In the genomic region with DNA sequence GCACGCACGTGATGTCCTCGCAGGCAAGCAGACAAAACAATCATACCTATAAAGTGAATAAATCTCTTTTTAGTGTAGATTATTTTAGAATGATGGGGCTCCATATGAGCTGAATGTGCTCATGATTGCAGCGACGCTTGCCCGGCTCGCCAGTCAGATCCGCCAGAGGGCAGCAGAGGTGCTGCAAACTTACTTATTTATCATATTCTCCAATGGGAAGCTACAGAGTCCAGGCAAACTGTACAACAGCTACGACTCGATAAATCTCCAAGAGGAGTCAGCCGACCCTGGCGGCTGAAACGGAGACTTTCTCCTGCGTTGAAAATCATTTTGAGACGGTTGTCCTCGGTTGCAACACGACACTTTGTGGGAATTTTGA, we compare ENCODE assay signal across 7 mouse cellular contexts. TPM values are rescaled to one million over a fixed set of nuclear protein-coding genes. Genes with fewer than 3 reads are reported as not detected.
DNase-seq lines count a peak whose midpoint lies in the region; ATAC-seq lines count a peak whose summit lies in the region.

No protein-coding gene starts in this region.

- DNase-seq in adrenal gland, adult 18-20 months (ENCODE audit: low spot score in 2 of 2): peak; percentile 86 to 89
- peak; percentile 86 for DNase-seq in embryo, embryonic 11 days
- DNase-seq in gastrocnemius, postnatal 36 days: peak; percentile 79 to 80
- DNase-seq in left cerebral cortex, postnatal 25 days (ENCODE audit: low spot score in 2 of 2): peak; percentile 88 to 93
- DNase-seq in midbrain, embryonic 10.5 days (ENCODE audit: low spot score): peak; percentile 83
- peak; percentile 86 for DNase-seq in right cerebral cortex, postnatal 4 days

- peak overlapping the region; percentile 37; the same call in 1 of the 2 replicates for H3K9ac ChIP-seq in intestine, embryonic 15.5 days

- H3K4me1 ChIP-seq in intestine, embryonic 15.5 days (replicated peaks): peaks cover 3% of the 10 kb centered on the region
- H3K4me1 ChIP-seq in midbrain, embryonic 10.5 days: peaks cover 15% of the 10 kb centered on the region

- intact Hi-C loops in gastrocnemius, postnatal 36 days (cut with DNase I): loop anchor here (5.0 kb wide), 2 partner anchors 106 to 126 kb away; partner anchors contain the start of gene Uba6
- intact Hi-C loops in left cerebral cortex, postnatal 25 days (cut with DNase I): loop anchor here (5.0 kb wide), 1 partner anchor 41 kb away; no protein-coding TSS in a partner anchor

- no peaks in the 10 kb centered on the region for H3K9me3 ChIP-seq in intestine, embryonic 15.5 days
- no peaks in the 10 kb centered on the region for H3K9me3 ChIP-seq in midbrain, embryonic 10.5 days (replicated peaks)

- under 1% methylated on average over 17 of the region's 17 CpGs for WGBS in intestine, embryonic 15.5 days
- WGBS in midbrain, embryonic 10.5 days: 4% methylated on average over 17 of the region's 17 CpGs

- peak overlapping the region; percentile 71 for H3K4me3 ChIP-seq in intestine, embryonic 15.5 days (replicated peaks)
- H3K4me3 ChIP-seq in midbrain, embryonic 10.5 days: peak overlapping the region; percentile 89

- H3K36me3 ChIP-seq in intestine, embryonic 15.5 days: no peaks in the 10 kb centered on the region
- no peaks in the 10 kb centered on the region for H3K36me3 ChIP-seq in midbrain, embryonic 10.5 days

- peak overlapping the region; percentile 62 for H3K27ac ChIP-seq in intestine, embryonic 15.5 days
- H3K27ac ChIP-seq in midbrain, embryonic 10.5 days (replicated peaks): peak overlapping the region; percentile 96

- ATAC-seq in intestine, embryonic 15.5 days: peak; percentile 52

- no peaks in the 10 kb centered on the region for H3K27me3 ChIP-seq in intestine, embryonic 15.5 days (replicated peaks)
- H3K27me3 ChIP-seq in midbrain, embryonic 10.5 days (ENCODE audit: low read depth, poor library complexity, severe bottlenecking): no peaks in the 10 kb centered on the region

- peak overlapping the region; percentile 77 for H3K4me2 ChIP-seq in intestine, embryonic 15.5 days (replicated peaks)

RNA-seq across cellular contexts. Expression of gene Cenpc1, which starts 1.2 kb away (rescaled TPM):
- total RNA-seq in adrenal gland, adult 18-20 months (2021): 10 to 100 TPM; 10.6 to 13.0 TPM
- total RNA-seq in gastrocnemius, postnatal 36 days (2021): 1 to 10 TPM; 2.9 to 3.5 TPM
- polyA plus RNA-seq in intestine, embryonic 15.5 days (2015; fragmentation: Nextera tagmentation; extraction: Ambion mirVana): 26.5 and 28.7 TPM in 2 replicates
- 10 to 100 TPM; 20.3 to 21.8 TPM for total RNA-seq in left cerebral cortex, postnatal 25 days (2021)
- 38.0 and 43.1 TPM in 2 replicates for polyA plus RNA-seq in midbrain, embryonic 10.5 days (2016; fragmentation: Nextera tagmentation; extraction: Ambion mirVana)

RNA-seq across cellular contexts. Expression of gene Stap1, which starts 5.0 kb away (rescaled TPM):
- 1 to 10 TPM in 1 of 2 experiments, under 1 TPM in 1; 0.70 to 1.1 TPM for total RNA-seq in adrenal gland, adult 18-20 months (2021)
- under 1 TPM in 1 of 2 experiments, not detected in 1; 0.36 TPM for total RNA-seq in gastrocnemius, postnatal 36 days (2021)
- 0.59 and 0.61 TPM in 2 replicates for polyA plus RNA-seq in intestine, embryonic 15.5 days (2015; fragmentation: Nextera tagmentation; extraction: Ambion mirVana)
- not detected for total RNA-seq in left cerebral cortex, postnatal 25 days (2021)
- polyA plus RNA-seq in midbrain, embryonic 10.5 days (2016; fragmentation: Nextera tagmentation; extraction: Ambion mirVana): 0.09 and 0.20 TPM in 2 replicates

Comparison
In these comparisons a context has a peak if more than half of its experiments do, and no peak if none do; other contexts are left out.
1. Peak in every context shown above with its lines: DNase-seq, ATAC-seq, H3K4me3 ChIP-seq and H3K27ac ChIP-seq.